Comparison of ENCODE assay signal across 26 mouse cellular contexts in genomic region chr2:27712626-27713025, GRCm38 (mm10). TPM values are rescaled to one million over a fixed set of nuclear protein-coding genes. Genes with fewer than 3 reads are reported as not detected.
DNase-seq lines count a peak whose midpoint lies in the region; ATAC-seq lines count a peak whose summit lies in the region.
"Had no signal": no experiment of that assay in that cellular context is flagged by ENCODE, and none has a peak within 500 bp of the region (broad histone marks: within the 10 kb centered on the region; RNA-seq: fewer than 3 reads in every experiment).

No protein-coding gene starts in this region.

- WGBS in heart, embryonic 10.5 days = 80% methylated on average over 5 of the region's 5 CpGs
- 72% methylated on average over 5 of the region's 5 CpGs for WGBS in heart, embryonic 16.5 days
- 95% methylated on average over 5 of the region's 5 CpGs for WGBS in hindbrain, embryonic 14.5 days

- no peak for DNase-seq in heart, embryonic 10.5 days (ENCODE audit: low spot score)
- DNase-seq in heart, adult 9 months (ENCODE audit: low spot score in 2 of 2) = no peak
- DNase-seq in heart, postnatal 36 days = no peak
- DNase-seq in thymus, postnatal 36 days = peak; percentile 16 to 42
- no peak for DNase-seq in hindbrain, embryonic 14.5 days (ENCODE audit: low spot score)
- DNase-seq: adrenal gland, postnatal 25 days; cerebellum, adult 9-10 months; gastrocnemius, postnatal 10 days; kidney, adult 18-20 months; left cerebral cortex, postnatal 4 days; liver, postnatal 0 days; retina, postnatal 1 day; right cerebral cortex, postnatal 25 days; spleen, adult 18-20 months had no signal

- H3K9me3 ChIP-seq in heart, embryonic 10.5 days = no peaks in the 10 kb centered on the region
- H3K9me3 ChIP-seq in heart, embryonic 16.5 days (replicated peaks; ENCODE audit: control insufficient read depth, low read length) = no peaks in the 10 kb centered on the region
- H3K9me3 ChIP-seq in hindbrain, embryonic 14.5 days (ENCODE audit: control insufficient read depth, low read length) = no peaks in the 10 kb centered on the region
- H3K9me3 ChIP-seq: forebrain, embryonic 13.5 days; hindbrain, embryonic 10.5 days; neural tube, embryonic 13.5 days had no signal

- H3K36me3 ChIP-seq in heart, embryonic 10.5 days = no peaks in the 10 kb centered on the region
- H3K36me3 ChIP-seq in heart, embryonic 16.5 days (ENCODE audit: control insufficient read depth, insufficient read depth) = no peaks in the 10 kb centered on the region
- H3K36me3 ChIP-seq in hindbrain, embryonic 14.5 days (replicated peaks; ENCODE audit: control insufficient read depth, insufficient read depth) = no peaks in the 10 kb centered on the region
- H3K36me3 ChIP-seq: hindbrain, embryonic 10.5 days; neural tube, embryonic 13.5 days had no signal

- H3K4me3 ChIP-seq in heart, embryonic 10.5 days = no peak overlapping the region
- no peak overlapping the region for H3K4me3 ChIP-seq in heart, embryonic 16.5 days (ENCODE audit: low read length)
- H3K4me3 ChIP-seq in hindbrain, embryonic 14.5 days (replicated peaks; ENCODE audit: low read length) = no peak overlapping the region
- H3K4me3 ChIP-seq: forebrain, embryonic 13.5 days; hindbrain, embryonic 10.5 days; left cerebral cortex, adult 2 months; myocyte; neural tube, embryonic 13.5 days had no signal

- ATAC-seq in heart, embryonic 16.5 days (replicated peaks; ENCODE audit: extremely low read depth, insufficient read depth, low FRiP score) = 0 out of 2 replicates have a peak, but pooled peaks have one; percentile 4
- peak; percentile 36 for ATAC-seq in activated CD4-positive, CD25-positive, alpha-beta regulatory T cell, adult 4 months
- no peak for ATAC-seq in hindbrain, embryonic 14.5 days (ENCODE audit: low FRiP score)
- ATAC-seq: CD4-positive, CD25-positive, alpha-beta regulatory T cell, adult 4 months; forebrain, embryonic 13.5 days; liver, postnatal 0 days; lung, postnatal 0 days; midbrain, embryonic 16.5 days had no signal

- H3K27me3 ChIP-seq in heart, embryonic 10.5 days (ENCODE audit: insufficient read depth, poor library complexity, severe bottlenecking) = peaks cover 20% of the 10 kb centered on the region; the same call in 1 of the 2 replicates
- H3K27me3 ChIP-seq in heart, embryonic 16.5 days (ENCODE audit: control insufficient read depth, insufficient read depth, low read length) = no peaks in the 10 kb centered on the region
- no peaks in the 10 kb centered on the region for H3K27me3 ChIP-seq in hindbrain, embryonic 14.5 days (ENCODE audit: control insufficient read depth, insufficient read depth, low read length)
- H3K27me3 ChIP-seq: forebrain, embryonic 13.5 days; neural tube, embryonic 13.5 days had no signal

- intact Hi-C loops in heart, postnatal 36 days (cut with DNase I) = no loop called here

- H3K4me2 ChIP-seq in heart, embryonic 16.5 days (ENCODE audit: low read depth, low read length) = no peak overlapping the region
- H3K4me2 ChIP-seq in hindbrain, embryonic 14.5 days (replicated peaks) = no peak overlapping the region
- H3K4me2 ChIP-seq: forebrain, embryonic 13.5 days; neural tube, embryonic 13.5 days had no signal

- H3K4me1 ChIP-seq in heart, embryonic 10.5 days = peaks cover 93% of the 10 kb centered on the region
- H3K4me1 ChIP-seq in heart, embryonic 16.5 days (ENCODE audit: control insufficient read depth, insufficient read depth, low read length) = peaks cover 71% of the 10 kb centered on the region
- peaks cover 9% of the 10 kb centered on the region; the same call in 1 of the 2 replicates for H3K4me1 ChIP-seq in hindbrain, embryonic 14.5 days (replicated peaks; ENCODE audit: control insufficient read depth, insufficient read depth, low read length)

- no peak overlapping the region for H3K9ac ChIP-seq in heart, embryonic 16.5 days (ENCODE audit: low read length)
- no peak overlapping the region for H3K9ac ChIP-seq in hindbrain, embryonic 14.5 days
- H3K9ac ChIP-seq: forebrain, embryonic 13.5 days; liver, postnatal 0 days; neural tube, embryonic 13.5 days had no signal

- H3K27ac ChIP-seq in heart, embryonic 10.5 days = peak overlapping the region; percentile 7; the same call in 1 of the 2 replicates
- peak overlapping the region; percentile 41; the same call in 1 of the 2 replicates for H3K27ac ChIP-seq in heart, embryonic 16.5 days (ENCODE audit: low read length)
- H3K27ac ChIP-seq in hindbrain, embryonic 14.5 days = no peak overlapping the region
- H3K27ac ChIP-seq: forebrain, embryonic 13.5 days; hindbrain, embryonic 10.5 days; kidney, postnatal 0 days; left cerebral cortex, adult 2 months; macrophage; neural tube, embryonic 13.5 days had no signal

RNA-seq across cellular contexts. Expression of gene Rxra, which starts 36.4 kb away (rescaled TPM):
- polyA plus RNA-seq in heart, embryonic 10.5 days (2016; fragmentation: Nextera tagmentation; extraction: Ambion mirVana) = 6.4 and 8.0 TPM in 2 replicates
- 6.6 and 8.4 TPM in 2 replicates for polyA plus RNA-seq in heart, embryonic 16.5 days (2015; fragmentation: Nextera tagmentation; extraction: Ambion mirVana)
- 10 to 100 TPM; 52.8 to 53.8 TPM for total RNA-seq in heart, postnatal 36 days (2021)
- 10 to 100 TPM in 1 of 2 experiments, 1 to 10 TPM in 1; 7.7 to 11.7 TPM for polyA plus RNA-seq in activated CD4-positive, CD25-positive, alpha-beta regulatory T cell, adult 4 months (2017; shearing (Covaris generic))
- 2.4 and 2.7 TPM in 2 replicates for polyA plus RNA-seq in hindbrain, embryonic 14.5 days (2014; fragmentation: Nextera tagmentation; extraction: Ambion mirVana)

Comparison
In these comparisons a context has a peak if more than half of its experiments do, and no peak if none do; other contexts are left out.
1. DNase-seq: peak in thymus, postnatal 36 days (2 of 2); none in heart, embryonic 10.5 days (single experiment), heart, adult 9 months (0 of 2), heart, postnatal 36 days (0 of 2) and hindbrain, embryonic 14.5 days (single experiment).